In the genomic region with DNA sequence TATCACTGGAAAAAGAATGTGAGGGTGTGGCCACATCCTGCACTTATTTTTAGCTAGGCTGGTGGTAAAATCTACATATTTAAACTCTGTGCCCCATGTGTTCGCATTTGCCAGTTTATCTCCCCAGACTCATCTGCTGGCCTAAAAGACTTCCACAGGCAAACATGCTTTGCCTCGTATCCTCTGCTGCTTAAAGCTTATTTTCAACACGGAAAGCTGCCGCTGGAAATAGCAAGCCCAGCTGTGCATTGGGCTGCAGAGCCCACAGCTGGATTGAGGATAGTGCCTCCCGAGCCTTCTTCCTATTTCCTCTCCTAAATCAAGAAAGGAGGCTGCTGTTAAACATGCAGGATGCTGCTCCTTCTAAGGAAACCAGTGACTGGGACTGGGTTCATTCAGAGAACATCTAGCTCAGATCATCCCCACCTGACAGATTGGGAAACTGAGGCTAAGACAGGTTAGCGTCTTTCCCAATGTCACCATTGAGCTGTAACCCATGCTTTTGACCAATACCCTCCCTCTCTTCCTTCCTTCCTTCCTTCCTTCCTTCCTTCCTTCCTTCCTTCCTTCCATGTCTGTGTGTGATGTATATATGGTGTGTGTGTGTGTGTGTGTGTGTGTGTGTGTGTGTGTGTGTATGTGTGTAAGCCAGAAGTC, we compare ENCODE assay signal across 8 mouse cellular contexts. TPM values are rescaled to one million over a fixed set of nuclear protein-coding genes. Genes with fewer than 3 reads are reported as not detected.
DNase-seq lines count a peak whose midpoint lies in the region; ATAC-seq lines count a peak whose summit lies in the region.

No protein-coding gene starts in this region.

- peak overlapping the region; percentile 82; the same call in 1 of the 2 replicates for H3K9ac ChIP-seq in heart, embryonic 11.5 days (ENCODE audit: low read depth, low read length)
- peak overlapping the region; percentile 45; the same call in 1 of the 2 replicates for H3K9ac ChIP-seq in embryonic facial prominence, embryonic 14.5 days (ENCODE audit: low read depth, low read length)

- H3K27me3 ChIP-seq in heart, embryonic 11.5 days (ENCODE audit: control insufficient read depth, insufficient read depth, low read length) = no peaks in the 10 kb centered on the region
- H3K27me3 ChIP-seq in embryonic facial prominence, embryonic 14.5 days (replicated peaks; ENCODE audit: control insufficient read depth, insufficient read depth, low read length) = no peaks in the 10 kb centered on the region

- intact Hi-C loops in heart, postnatal 36 days (cut with DNase I) = no loop called here

- peak overlapping the region; percentile 63; the same call in 1 of the 2 replicates for H3K4me3 ChIP-seq in heart, embryonic 11.5 days (ENCODE audit: low read depth, low read length)
- H3K4me3 ChIP-seq in embryonic facial prominence, embryonic 14.5 days (ENCODE audit: low read depth, low read length) = peak overlapping the region; percentile 56

- H3K4me1 ChIP-seq in heart, embryonic 11.5 days (ENCODE audit: control insufficient read depth, insufficient read depth, low read length) = peaks cover 50% of the 10 kb centered on the region
- H3K4me1 ChIP-seq in embryonic facial prominence, embryonic 14.5 days (ENCODE audit: control insufficient read depth, insufficient read depth, low read length) = peaks cover 30% of the 10 kb centered on the region

- ATAC-seq in heart, embryonic 11.5 days (replicated peaks; ENCODE audit: insufficient number of reproducible peaks, low FRiP score, low TSS enrichment) = no peak
- ATAC-seq in embryonic facial prominence, embryonic 14.5 days (ENCODE audit: low read depth) = no peak

- 46% methylated on average over 6 of the region's 6 CpGs for WGBS in heart, embryonic 11.5 days (ENCODE audit: insufficient replicate concordance)
- 41% methylated on average over 6 of the region's 6 CpGs for WGBS in embryonic facial prominence, embryonic 14.5 days

- H3K27ac ChIP-seq in heart, embryonic 11.5 days (ENCODE audit: low read depth, low read length) = 0 out of 2 replicates have a peak overlapping the region, but pooled peaks have one; percentile 35
- H3K27ac ChIP-seq in embryonic facial prominence, embryonic 14.5 days (replicated peaks; ENCODE audit: low read depth, low read length) = peak overlapping the region; percentile 93

- H3K4me2 ChIP-seq in heart, embryonic 11.5 days = peak overlapping the region; percentile 84
- H3K4me2 ChIP-seq in embryonic facial prominence, embryonic 14.5 days (ENCODE audit: low read depth, low read length) = peak overlapping the region; percentile 70

- no peak for DNase-seq in heart, postnatal 36 days
- DNase-seq in 416B (ENCODE audit: low read depth) = peak; percentile 65
- peak; percentile 45 for DNase-seq in embryonic facial prominence, embryonic 14.5 days (ENCODE audit: low spot score)
- DNase-seq in kidney, postnatal 10 days = peak; percentile 50
- no peak for DNase-seq in right cerebral cortex, adult 2 months (ENCODE audit: low spot score in 2 of 2)
- no peak for DNase-seq in ovary, postnatal 10 days (ENCODE audit: low spot score)
- DNase-seq in cerebellum, adult 18-20 months = no peak

- peaks cover 4% of the 10 kb centered on the region; the same call in 1 of the 2 replicates for H3K36me3 ChIP-seq in heart, embryonic 11.5 days (ENCODE audit: control insufficient read depth, insufficient read depth, low read length)
- peaks cover 24% of the 10 kb centered on the region; the same call in 1 of the 2 replicates for H3K36me3 ChIP-seq in embryonic facial prominence, embryonic 14.5 days (ENCODE audit: control insufficient read depth, insufficient read depth, low read length)

- no peaks in the 10 kb centered on the region for H3K9me3 ChIP-seq in heart, embryonic 11.5 days (replicated peaks; ENCODE audit: control insufficient read depth, low read length)
- H3K9me3 ChIP-seq in embryonic facial prominence, embryonic 14.5 days (ENCODE audit: control insufficient read depth, low read length) = no peaks in the 10 kb centered on the region

RNA-seq across cellular contexts. Expression of gene Sparc, which starts 6.2 kb away (rescaled TPM):
- 1,182 and 1,259 TPM in 2 replicates for polyA plus RNA-seq in heart, embryonic 11.5 days (2014; fragmentation: Nextera tagmentation; extraction: Ambion mirVana)
- total RNA-seq in heart, postnatal 36 days (2021) = 100 to 1,000 TPM; 645 to 801 TPM
- polyA plus RNA-seq in embryonic facial prominence, embryonic 14.5 days (2014; fragmentation: Nextera tagmentation; extraction: Ambion mirVana) = 2,713 and 3,340 TPM in 2 replicates

RNA-seq across cellular contexts. Expression of gene Atox1, which starts 44.3 kb away (rescaled TPM):
- 273 and 292 TPM in 2 replicates for polyA plus RNA-seq in heart, embryonic 11.5 days (2014; fragmentation: Nextera tagmentation; extraction: Ambion mirVana)
- 100 to 1,000 TPM; 117 to 124 TPM for total RNA-seq in heart, postnatal 36 days (2021)
- polyA plus RNA-seq in embryonic facial prominence, embryonic 14.5 days (2014; fragmentation: Nextera tagmentation; extraction: Ambion mirVana) = 409 and 416 TPM in 2 replicates

RNA-seq across cellular contexts. Expression of gene G3bp1, which starts 52.7 kb away (rescaled TPM):
- 125 and 133 TPM in 2 replicates for polyA plus RNA-seq in heart, embryonic 11.5 days (2014; fragmentation: Nextera tagmentation; extraction: Ambion mirVana)
- total RNA-seq in heart, postnatal 36 days (2021) = 10 to 100 TPM; 38.8 to 39.0 TPM
- 147 and 171 TPM in 2 replicates for polyA plus RNA-seq in embryonic facial prominence, embryonic 14.5 days (2014; fragmentation: Nextera tagmentation; extraction: Ambion mirVana)

Comparison
In these comparisons a context has a peak if more than half of its experiments do, and no peak if none do; other contexts are left out.
1. DNase-seq: peak in 416B (single experiment), embryonic facial prominence, embryonic 14.5 days (single experiment) and kidney, postnatal 10 days (single experiment); none in heart, postnatal 36 days (0 of 2), right cerebral cortex, adult 2 months (0 of 2), ovary, postnatal 10 days (single experiment) and cerebellum, adult 18-20 months (0 of 2).